ENCODE assay signal across 20 mouse cellular contexts in the genomic region with DNA sequence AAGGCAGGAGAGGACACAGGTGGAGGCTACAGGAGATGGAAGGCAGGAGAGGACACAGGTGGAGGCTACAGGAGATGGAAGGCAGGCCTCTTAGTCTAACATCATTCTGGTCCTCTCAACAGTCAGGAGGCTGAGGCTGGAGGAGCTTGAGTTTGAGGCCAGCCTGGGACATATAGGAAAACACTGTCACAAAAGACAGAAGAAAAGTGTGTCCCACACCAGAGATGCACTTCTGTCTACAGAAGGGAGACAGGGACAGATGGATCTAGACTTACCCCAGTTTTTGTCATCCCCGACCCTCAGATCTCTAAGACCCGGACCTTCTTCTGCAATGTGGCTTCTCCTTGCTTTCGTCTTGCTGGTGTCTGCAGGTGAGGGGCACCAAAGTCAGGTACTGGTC. TPM values are rescaled to one million over a fixed set of nuclear protein-coding genes. Genes with fewer than 3 reads are reported as not detected.
DNase-seq lines count a peak whose midpoint lies in the region; ATAC-seq and TF ChIP-seq lines count a peak whose summit lies in the region.
"Had no signal": no experiment of that assay in that cellular context is flagged by ENCODE, and none has a peak within 500 bp of the region (broad histone marks: within the 10 kb centered on the region; RNA-seq: fewer than 3 reads in every experiment).

A gene (plus strand): TSS at position 301 of the 400 bp plus-strand sequence.

- no peak within 1 kb of the TSS for H3K4me2 ChIP-seq in kidney, embryonic 15.5 days
- H3K4me2 ChIP-seq in kidney, postnatal 0 days (ENCODE audit: low read length), result no peak within 1 kb of the TSS

- no peak for TF ChIP-seq CTCF in kidney, adult 2 months (conservative IDR thresholded peaks at IDR 0.05; ENCODE audit: insufficient read depth, insufficient read length, low read depth, low read length)
- TF ChIP-seq CTCF in kidney, postnatal 0 days (IDR thresholded peaks at IDR 0.05; ENCODE audit: low read depth), result no peak

- no peak for TF ChIP-seq POLR2A in kidney, adult 2 months (IDR thresholded peaks at IDR 0.05; ENCODE audit: low read depth, low read length)

- peak within 1 kb of the TSS; percentile 66 for H3K27ac ChIP-seq in kidney, adult 2 months (ENCODE audit: insufficient read depth, low read depth, low read length)
- no peak within 1 kb of the TSS for H3K27ac ChIP-seq in kidney, embryonic 15.5 days
- H3K27ac ChIP-seq in kidney, postnatal 0 days, result peak within 1 kb of the TSS; percentile 8; the same call in 1 of the 2 replicates

- H3K9me3 ChIP-seq in kidney, embryonic 15.5 days (replicated peaks), result no peaks in the 10 kb centered on the region
- H3K9me3 ChIP-seq in kidney, postnatal 0 days (replicated peaks; ENCODE audit: low read length), result no peaks in the 10 kb centered on the region
- H3K9me3 ChIP-seq: G1E had no signal

- no peak for DNase-seq in kidney, adult 2 months
- no peak for DNase-seq in kidney, postnatal 0 days (ENCODE audit: low spot score)
- DNase-seq in kidney, postnatal 36 days, result no peak
- DNase-seq: adrenal gland, adult 2 months; adrenal gland, adult 8-10 months; adrenal gland, postnatal 10 days; adrenal gland, postnatal 14 days; adrenal gland, postnatal 25 days; adrenal gland, postnatal 36 days; B cell, adult 2 months; cerebellum, adult 11 months; cerebellum, adult 11-12 months; cerebellum, adult 18-20 months had no signal

- ATAC-seq in kidney, embryonic 15.5 days (replicated peaks; ENCODE audit: low FRiP score), result no peak
- ATAC-seq in kidney, postnatal 0 days (replicated peaks; ENCODE audit: low FRiP score, low read depth), result no peak
- ATAC-seq: activated CD4-positive, CD25-positive, alpha-beta regulatory T cell, adult 4 months; CD4-positive, CD25-positive, alpha-beta regulatory T cell, adult 4 months; Patski had no signal

- no peak within 1 kb of the TSS for H3K9ac ChIP-seq in kidney, embryonic 15.5 days
- H3K9ac ChIP-seq in kidney, postnatal 0 days (ENCODE audit: low read depth, low read length), result no peak within 1 kb of the TSS

- no peak within 1 kb of the TSS for H3K4me3 ChIP-seq in kidney, adult 2 months (ENCODE audit: insufficient read depth, low read depth, low read length)
- H3K4me3 ChIP-seq in kidney, embryonic 15.5 days (replicated peaks), result no peak within 1 kb of the TSS
- no peak within 1 kb of the TSS for H3K4me3 ChIP-seq in kidney, postnatal 0 days (replicated peaks; ENCODE audit: low read depth, low read length)

- no peaks in the 10 kb centered on the region for H3K36me3 ChIP-seq in kidney, adult 2 months (ENCODE audit: control insufficient read depth, insufficient read depth, low read length)
- H3K36me3 ChIP-seq in kidney, embryonic 15.5 days, result no peaks in the 10 kb centered on the region
- H3K36me3 ChIP-seq in kidney, postnatal 0 days (ENCODE audit: insufficient read depth, low read length), result no peaks in the 10 kb centered on the region
- H3K36me3 ChIP-seq: G1E had no signal

- WGBS in kidney, adult 2 months, result 92% methylated on average over 3 of the region's 3 CpGs
- 87% methylated on average over 3 of the region's 3 CpGs for WGBS in kidney, embryonic 15.5 days
- 93% methylated on average over 3 of the region's 3 CpGs for WGBS in kidney, postnatal 0 days

- no peaks in the 10 kb centered on the region for H3K27me3 ChIP-seq in kidney, adult 2 months (replicated peaks; ENCODE audit: control insufficient read depth, insufficient read depth, low read length)
- no peaks in the 10 kb centered on the region for H3K27me3 ChIP-seq in kidney, embryonic 15.5 days
- H3K27me3 ChIP-seq in kidney, postnatal 0 days (ENCODE audit: insufficient read depth, low read length), result no peaks in the 10 kb centered on the region
- H3K27me3 ChIP-seq: Patski had no signal

- 0 out of 2 replicates have a peak, but pooled peaks cover 4% of the 10 kb centered on the region for H3K4me1 ChIP-seq in kidney, adult 2 months (ENCODE audit: control insufficient read depth, insufficient read depth, low read length)
- H3K4me1 ChIP-seq in kidney, embryonic 15.5 days, result 0 out of 2 replicates have a peak, but pooled peaks cover 5% of the 10 kb centered on the region
- H3K4me1 ChIP-seq in kidney, postnatal 0 days (replicated peaks; ENCODE audit: insufficient read depth, low read length), result no peaks in the 10 kb centered on the region

RNA-seq across cellular contexts. Expression of the gene that starts here (rescaled TPM):
- polyA plus RNA-seq in kidney, adult 2 months (2012; rRNA removed), result 0.09 and 0.19 TPM in 2 replicates
- polyA plus RNA-seq in kidney, embryonic 15.5 days (2015; fragmentation: Nextera tagmentation; extraction: Ambion mirVana), result not detected in 2 replicates
- not detected in 2 replicates for polyA plus RNA-seq in kidney, postnatal 0 days (2015; fragmentation: Nextera tagmentation; extraction: Ambion mirVana)
- polyA plus RNA-seq: activated CD4-positive, CD25-positive, alpha-beta regulatory T cell, adult 4 months; adrenal gland, adult 2 months; brain, embryonic 14.5 days; C2C12; CD4-positive, CD25-positive, alpha-beta regulatory T cell, adult 4 months; G1E; Patski had no signal
